Mouse (Mus musculus): ENCODE measurements at regions not wholly inside any gene's neighbourhood (a gene's known extent, or its start where the extent isn't known, plus 50 kb on each side); places are given as distances from the start of the nearest gene placed in this dataset.

GRCm38 (mm10) chr15:21988676-21989075 lies 560.1 kb upstream of the Cdh18 start:
- H3K4me1 ChIP-seq (replicated peaks; ENCODE audit: control insufficient read depth, insufficient read depth, low read length) = no peaks in the 10 kb centered on the region
- H3K27ac ChIP-seq = no peak overlapping the region
- no peak overlapping the region for H3K4me2 ChIP-seq (replicated peaks)
- DNase-seq (ENCODE audit: low spot score) = no peak
- no peak overlapping the region for H3K9ac ChIP-seq
- no peaks in the 10 kb centered on the region for H3K9me3 ChIP-seq (ENCODE audit: control insufficient read depth, low read length)
- no peaks in the 10 kb centered on the region for H3K27me3 ChIP-seq (ENCODE audit: control insufficient read depth, insufficient read depth, low read length)
- no peak for ATAC-seq (ENCODE audit: low FRiP score)
- 84% methylated on average over 4 of the region's 4 CpGs for WGBS
- H3K4me3 ChIP-seq (replicated peaks; ENCODE audit: low read length) = no peak overlapping the region
- no peaks in the 10 kb centered on the region for H3K36me3 ChIP-seq (replicated peaks; ENCODE audit: control insufficient read depth, insufficient read depth)

- Histone ChIP-seq H3K36me3 (replicated peaks; ENCODE audit: control insufficient read depth, insufficient read depth) (no peaks in the 10 kb centered on the region), H3K27me3 (ENCODE audit: control insufficient read depth, insufficient read depth, low read length) (no peaks in the 10 kb centered on the region), H3K4me3 (replicated peaks; ENCODE audit: low read length) (no peak overlapping the region), H3K9me3 (ENCODE audit: control insufficient read depth, low read length) (no peaks in the 10 kb centered on the region), H3K4me1 (replicated peaks; ENCODE audit: control insufficient read depth, insufficient read depth, low read length) (no peaks in the 10 kb centered on the region), H3K27ac (no peak overlapping the region), H3K9ac (no peak overlapping the region), H3K4me2 (replicated peaks) (no peak overlapping the region)
- DNase-seq (ENCODE audit: low spot score) = no peak
- no peak for ATAC-seq (ENCODE audit: low FRiP score)
- WGBS = 88% methylated on average over 2 of the region's 2 CpGs
Observed at GRCm38 (mm10) chr15:21993309-21993708, 555.5 kb upstream of the Cdh18 start.

- no peak for DNase-seq (ENCODE audit: low spot score)
- 55% methylated on average over 3 of the region's 3 CpGs for WGBS
- H3K27ac ChIP-seq = no peak overlapping the region
Observed at GRCm38 (mm10) chr15:21995121-21995826, 553.5 kb upstream of the Cdh18 start.

GRCm38 (mm10) chr15:22019977-22020376 lies 528.8 kb upstream of the Cdh18 start:
- H3K9ac ChIP-seq = no peak overlapping the region
- no peaks in the 10 kb centered on the region for H3K4me1 ChIP-seq (replicated peaks; ENCODE audit: control insufficient read depth, insufficient read depth, low read length)
- H3K9me3 ChIP-seq (ENCODE audit: control insufficient read depth, low read length) = no peaks in the 10 kb centered on the region
- no peak overlapping the region for H3K4me3 ChIP-seq (replicated peaks; ENCODE audit: low read length)
- ATAC-seq (ENCODE audit: low FRiP score) (no peak), DNase-seq (ENCODE audit: low spot score) (no peak)
- no peak overlapping the region for H3K4me2 ChIP-seq (replicated peaks)
- H3K27me3 ChIP-seq (ENCODE audit: control insufficient read depth, insufficient read depth, low read length) = no peaks in the 10 kb centered on the region
- 67% methylated on average over 2 of the region's 2 CpGs for WGBS
- H3K27ac ChIP-seq = no peak overlapping the region
- H3K36me3 ChIP-seq (replicated peaks; ENCODE audit: control insufficient read depth, insufficient read depth) = no peaks in the 10 kb centered on the region

More at GRCm38 (mm10) chr15:21995121-21995826, 553.5 kb upstream of the Cdh18 start:
- ATAC-seq (ENCODE audit: low FRiP score) = 0 out of 2 replicates have a peak, but pooled peaks have one; percentile 43
- Histone ChIP-seq H3K9me3 (ENCODE audit: control insufficient read depth, low read length) (no peaks in the 10 kb centered on the region), H3K27me3 (ENCODE audit: control insufficient read depth, insufficient read depth, low read length) (no peaks in the 10 kb centered on the region), H3K4me2 (replicated peaks) (no peak overlapping the region), H3K36me3 (replicated peaks; ENCODE audit: control insufficient read depth, insufficient read depth) (no peaks in the 10 kb centered on the region), H3K9ac (no peak overlapping the region), H3K4me1 (replicated peaks; ENCODE audit: control insufficient read depth, insufficient read depth, low read length) (no peaks in the 10 kb centered on the region), H3K4me3 (replicated peaks; ENCODE audit: low read length) (no peak overlapping the region)

GRCm38 (mm10) chr15:22030215-22030614 lies 518.6 kb upstream of the Cdh18 start:
- Histone ChIP-seq H3K4me1 (replicated peaks; ENCODE audit: control insufficient read depth, insufficient read depth, low read length) (no peaks in the 10 kb centered on the region), H3K9me3 (ENCODE audit: control insufficient read depth, low read length) (no peaks in the 10 kb centered on the region), H3K36me3 (replicated peaks; ENCODE audit: control insufficient read depth, insufficient read depth) (no peaks in the 10 kb centered on the region), H3K27me3 (ENCODE audit: control insufficient read depth, insufficient read depth, low read length) (no peaks in the 10 kb centered on the region), H3K27ac (no peak overlapping the region), H3K4me2 (replicated peaks) (no peak overlapping the region), H3K4me3 (replicated peaks; ENCODE audit: low read length) (no peak overlapping the region), H3K9ac (no peak overlapping the region)
- DNase-seq (ENCODE audit: low spot score) (peak; percentile 25), ATAC-seq (ENCODE audit: low FRiP score) (peak; percentile 62)
- WGBS = 53% methylated on average over 3 of the region's 3 CpGs

- Histone ChIP-seq H3K9ac (no peak overlapping the region), H3K36me3 (replicated peaks; ENCODE audit: control insufficient read depth, insufficient read depth) (no peaks in the 10 kb centered on the region), H3K4me2 (replicated peaks) (no peak overlapping the region), H3K27ac (no peak overlapping the region), H3K4me3 (replicated peaks; ENCODE audit: low read length) (no peak overlapping the region), H3K27me3 (ENCODE audit: control insufficient read depth, insufficient read depth, low read length) (no peaks in the 10 kb centered on the region), H3K9me3 (ENCODE audit: control insufficient read depth, low read length) (no peaks in the 10 kb centered on the region), H3K4me1 (replicated peaks; ENCODE audit: control insufficient read depth, insufficient read depth, low read length) (no peaks in the 10 kb centered on the region)
- no peak for DNase-seq (ENCODE audit: low spot score)
- ATAC-seq (ENCODE audit: low FRiP score) = no peak
Observed at GRCm38 (mm10) chr15:22046423-22046822, 502.4 kb upstream of the Cdh18 start.

- no peaks in the 10 kb centered on the region for H3K36me3 ChIP-seq (replicated peaks; ENCODE audit: control insufficient read depth, insufficient read depth)
- H3K9me3 ChIP-seq (ENCODE audit: control insufficient read depth, low read length) = no peaks in the 10 kb centered on the region
- DNase-seq (ENCODE audit: low spot score) = no peak
- no peak overlapping the region for H3K4me2 ChIP-seq (replicated peaks)
- ATAC-seq (ENCODE audit: low FRiP score) = no peak
- WGBS = 85% methylated on average over 4 of the region's 4 CpGs
- no peaks in the 10 kb centered on the region for H3K4me1 ChIP-seq (replicated peaks; ENCODE audit: control insufficient read depth, insufficient read depth, low read length)
- H3K27ac ChIP-seq = no peak overlapping the region
- H3K27me3 ChIP-seq (ENCODE audit: control insufficient read depth, insufficient read depth, low read length) = no peaks in the 10 kb centered on the region
- no peak overlapping the region for H3K9ac ChIP-seq
- H3K4me3 ChIP-seq (replicated peaks; ENCODE audit: low read length) = no peak overlapping the region
Observed at GRCm38 (mm10) chr15:22046877-22047478, 501.8 kb upstream of the Cdh18 start.

GRCm38 (mm10) chr15:22086856-22087255 lies 462.0 kb upstream of the Cdh18 start:
- H3K4me3 ChIP-seq (replicated peaks; ENCODE audit: low read length) = no peak overlapping the region
- ATAC-seq (ENCODE audit: low FRiP score) (no peak), DNase-seq (ENCODE audit: low spot score) (no peak)
- H3K36me3 ChIP-seq (replicated peaks; ENCODE audit: control insufficient read depth, insufficient read depth) = no peaks in the 10 kb centered on the region
- 65% methylated on average over 3 of the region's 3 CpGs for WGBS
- H3K27me3 ChIP-seq (ENCODE audit: control insufficient read depth, insufficient read depth, low read length) = no peaks in the 10 kb centered on the region
- no peak overlapping the region for H3K4me2 ChIP-seq (replicated peaks)
- H3K9ac ChIP-seq = no peak overlapping the region
- no peaks in the 10 kb centered on the region for H3K4me1 ChIP-seq (replicated peaks; ENCODE audit: control insufficient read depth, insufficient read depth, low read length)
- no peak overlapping the region for H3K27ac ChIP-seq
- no peaks in the 10 kb centered on the region for H3K9me3 ChIP-seq (ENCODE audit: control insufficient read depth, low read length)

GRCm38 (mm10) chr15:22121746-22122145 lies 427.1 kb upstream of the Cdh18 start:
- H3K9me3 ChIP-seq (ENCODE audit: control insufficient read depth, low read length) = no peaks in the 10 kb centered on the region
- H3K4me3 ChIP-seq (replicated peaks; ENCODE audit: low read length) = no peak overlapping the region
- H3K9ac ChIP-seq = no peak overlapping the region
- H3K27ac ChIP-seq = no peak overlapping the region
- no peak overlapping the region for H3K4me2 ChIP-seq (replicated peaks)
- 89% methylated on average over 1 of the region's 1 CpGs for WGBS
- no peaks in the 10 kb centered on the region for H3K4me1 ChIP-seq (replicated peaks; ENCODE audit: control insufficient read depth, insufficient read depth, low read length)
- ATAC-seq (ENCODE audit: low FRiP score) (no peak), DNase-seq (ENCODE audit: low spot score) (no peak)
- H3K27me3 ChIP-seq (ENCODE audit: control insufficient read depth, insufficient read depth, low read length) = no peaks in the 10 kb centered on the region
- H3K36me3 ChIP-seq (replicated peaks; ENCODE audit: control insufficient read depth, insufficient read depth) = no peaks in the 10 kb centered on the region
